Mouse (Mus musculus): ENCODE measurements at regions not wholly inside any gene's neighbourhood (a gene's known extent, or its start where the extent isn't known, plus 50 kb on each side); places are given as distances from the start of the nearest gene placed in this dataset.
A peak's percentile ranks its signal among the peaks of the same experiment; 100 is the strongest.

DNA sequence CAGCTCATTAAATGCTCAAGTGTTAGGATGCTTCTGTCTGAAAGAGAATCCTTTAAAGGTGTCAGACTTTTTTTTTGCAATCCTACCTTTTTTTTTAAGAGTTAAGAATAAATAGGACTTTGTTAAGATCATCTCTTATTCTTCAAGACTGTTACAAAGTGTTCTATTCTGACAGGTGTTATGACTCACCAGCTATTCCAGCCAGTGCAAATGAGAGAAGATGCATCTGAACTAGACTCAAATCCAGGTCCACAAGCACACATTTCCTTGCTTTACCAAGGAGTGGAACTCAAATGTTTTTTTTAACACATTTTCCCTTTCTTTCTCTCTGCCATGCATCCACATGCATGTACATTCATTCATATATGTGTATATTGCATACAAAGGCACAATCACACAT is 98.4 kb upstream of the Atp10a start:
- TF ChIP-seq CTCF (IDR thresholded peaks at IDR 0.05; ENCODE audit: low read depth, low read length) (no peak), POLR2A (IDR thresholded peaks at IDR 0.05; ENCODE audit: insufficient read depth, low read length) (no peak), EP300 (IDR thresholded peaks at IDR 0.05; ENCODE audit: insufficient read depth, low read depth, low read length) (no peak)
- H3K27ac ChIP-seq (ENCODE audit: insufficient read depth, low read length): no peak overlapping the region
- H3K36me3 ChIP-seq (ENCODE audit: control insufficient read depth, insufficient read depth, low read length, poor library complexity, severe bottlenecking): no peaks in the 10 kb centered on the region
- H3K4me3 ChIP-seq (ENCODE audit: low read depth, low read length): no peak overlapping the region
- no peaks in the 10 kb centered on the region for H3K4me1 ChIP-seq (ENCODE audit: control insufficient read depth, insufficient read depth, low read length)
- no peak overlapping the region for H3K9ac ChIP-seq (ENCODE audit: low read depth, poor library complexity, severe bottlenecking)
- no peaks in the 10 kb centered on the region for H3K9me3 ChIP-seq (replicated peaks; ENCODE audit: control insufficient read depth, insufficient read depth, low read length, poor library complexity, severe bottlenecking)
- no peaks in the 10 kb centered on the region for H3K27me3 ChIP-seq (ENCODE audit: control insufficient read depth, insufficient read depth, low read length, poor library complexity, severe bottlenecking)

DNA sequence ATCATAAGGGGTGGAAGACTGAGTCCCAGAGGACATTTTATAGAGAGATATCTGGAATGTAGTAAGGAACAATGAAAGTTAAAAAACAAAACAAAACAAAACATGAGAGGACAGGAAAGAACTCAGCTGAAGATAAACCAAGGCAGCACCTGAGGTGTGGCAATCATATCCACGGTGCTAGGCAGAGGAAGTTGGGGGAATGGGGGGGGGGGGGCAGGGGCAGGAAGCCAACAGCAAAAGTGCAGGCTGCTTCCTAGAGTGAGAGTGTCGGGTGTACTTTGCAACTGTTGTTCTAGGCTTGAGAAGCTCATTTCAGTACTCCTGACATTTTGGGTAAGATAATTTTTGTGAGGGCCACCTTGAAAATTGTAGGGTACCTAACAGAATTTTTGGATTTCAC is 87.2 kb upstream of the Atp10a start:
- Histone ChIP-seq H3K4me1 (ENCODE audit: control insufficient read depth, insufficient read depth, low read length) (no peaks in the 10 kb centered on the region), H3K4me3 (ENCODE audit: low read depth, low read length) (no peak overlapping the region), H3K36me3 (ENCODE audit: control insufficient read depth, insufficient read depth, low read length, poor library complexity, severe bottlenecking) (no peaks in the 10 kb centered on the region), H3K9me3 (replicated peaks; ENCODE audit: control insufficient read depth, insufficient read depth, low read length, poor library complexity, severe bottlenecking) (no peaks in the 10 kb centered on the region), H3K9ac (ENCODE audit: low read depth, poor library complexity, severe bottlenecking) (no peak overlapping the region), H3K27me3 (ENCODE audit: control insufficient read depth, insufficient read depth, low read length, poor library complexity, severe bottlenecking) (no peaks in the 10 kb centered on the region), H3K27ac (ENCODE audit: insufficient read depth, low read length) (no peak overlapping the region)
- no peak for TF ChIP-seq POLR2A (IDR thresholded peaks at IDR 0.05; ENCODE audit: insufficient read depth, low read length)
- TF ChIP-seq CTCF (IDR thresholded peaks at IDR 0.05; ENCODE audit: low read depth, low read length): no peak

DNA sequence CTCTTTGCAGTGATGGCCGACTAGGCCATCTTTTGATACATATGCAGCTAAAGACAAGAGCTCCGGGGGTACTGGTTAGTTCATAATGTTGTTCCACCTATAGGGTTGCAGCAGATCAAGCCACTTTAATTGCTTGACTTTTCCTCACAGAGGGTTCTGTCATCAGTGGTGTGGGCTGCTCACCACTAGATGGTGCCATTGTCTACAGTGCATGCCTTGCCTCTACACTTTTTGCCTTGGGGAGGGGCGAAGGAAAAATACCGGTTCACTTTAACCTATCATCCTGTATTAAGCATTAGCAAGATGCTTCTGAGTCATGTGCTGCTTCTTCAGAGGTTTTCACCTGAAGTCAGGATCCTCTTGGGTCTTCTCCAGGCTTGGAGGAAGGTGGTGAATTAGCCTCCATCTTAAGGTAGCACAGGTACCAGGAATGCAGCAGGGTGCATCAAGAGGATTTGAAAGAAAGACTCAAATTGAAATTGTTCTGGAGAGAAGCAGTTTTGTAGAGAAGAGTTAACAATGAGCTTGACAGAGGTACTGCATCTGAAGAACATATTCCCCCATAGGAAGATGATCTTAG is 71.6 kb upstream of the Atp10a start:
- no peak overlapping the region for H3K9ac ChIP-seq (ENCODE audit: low read depth, poor library complexity, severe bottlenecking)

DNA sequence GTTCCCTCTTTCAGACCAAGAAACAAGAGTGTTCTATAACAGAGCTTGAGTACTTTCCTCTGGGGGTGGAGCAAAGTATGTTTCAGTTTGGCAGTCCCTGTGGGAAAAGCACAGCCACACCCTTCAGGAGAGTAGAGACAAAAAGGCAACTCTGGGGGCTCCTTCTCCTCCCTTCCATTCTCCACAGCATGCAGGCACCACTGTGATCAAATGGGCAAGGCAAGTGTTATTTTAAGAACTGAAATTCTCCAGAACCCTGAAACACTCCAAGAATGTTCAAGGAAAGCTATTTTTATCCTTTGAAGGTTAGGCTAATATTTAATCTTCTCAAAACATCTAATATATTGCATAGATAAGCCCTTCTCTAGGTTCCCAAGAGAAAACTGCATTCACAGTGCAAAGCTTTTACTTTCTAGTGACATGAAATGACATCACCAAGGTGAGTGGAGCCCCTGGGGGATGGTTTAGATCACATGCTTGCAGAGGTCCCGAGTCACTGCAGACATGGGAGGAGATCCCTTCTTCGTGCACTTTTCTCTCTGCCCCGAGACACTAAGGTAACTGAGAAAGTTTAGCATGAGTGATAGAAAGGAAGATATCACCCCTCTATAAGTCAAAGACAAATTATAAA is 70.2 kb upstream of the Atp10a start:
- no peak overlapping the region for H3K4me3 ChIP-seq (ENCODE audit: low read depth, low read length)
- no peaks in the 10 kb centered on the region for H3K36me3 ChIP-seq (ENCODE audit: control insufficient read depth, insufficient read depth, low read length, poor library complexity, severe bottlenecking)
- no peaks in the 10 kb centered on the region for H3K4me1 ChIP-seq (ENCODE audit: control insufficient read depth, insufficient read depth, low read length)
- peaks cover 5% of the 10 kb centered on the region for H3K9me3 ChIP-seq (replicated peaks; ENCODE audit: control insufficient read depth, insufficient read depth, low read length, poor library complexity, severe bottlenecking)
- TF ChIP-seq CTCF (IDR thresholded peaks at IDR 0.05; ENCODE audit: low read depth, low read length) (no peak), EP300 (IDR thresholded peaks at IDR 0.05; ENCODE audit: insufficient read depth, low read depth, low read length) (no peak), POLR2A (IDR thresholded peaks at IDR 0.05; ENCODE audit: insufficient read depth, low read length) (no peak)
- H3K9ac ChIP-seq (ENCODE audit: low read depth, poor library complexity, severe bottlenecking): no peak overlapping the region
- H3K27me3 ChIP-seq (ENCODE audit: control insufficient read depth, insufficient read depth, low read length, poor library complexity, severe bottlenecking): no peaks in the 10 kb centered on the region
- H3K27ac ChIP-seq (ENCODE audit: insufficient read depth, low read length): no peak overlapping the region

More for the DNA sequence above, 71.6 kb upstream of the Atp10a start:
- Histone ChIP-seq H3K27ac (ENCODE audit: insufficient read depth, low read length) (no peak overlapping the region), H3K4me3 (ENCODE audit: low read depth, low read length) (no peak overlapping the region), H3K27me3 (ENCODE audit: control insufficient read depth, insufficient read depth, low read length, poor library complexity, severe bottlenecking) (no peaks in the 10 kb centered on the region), H3K9me3 (replicated peaks; ENCODE audit: control insufficient read depth, insufficient read depth, low read length, poor library complexity, severe bottlenecking) (peaks cover 5% of the 10 kb centered on the region), H3K36me3 (ENCODE audit: control insufficient read depth, insufficient read depth, low read length, poor library complexity, severe bottlenecking) (no peaks in the 10 kb centered on the region), H3K4me1 (ENCODE audit: control insufficient read depth, insufficient read depth, low read length) (no peaks in the 10 kb centered on the region)
- TF ChIP-seq CTCF (IDR thresholded peaks at IDR 0.05; ENCODE audit: low read depth, low read length): peak; percentile 68
- TF ChIP-seq POLR2A (IDR thresholded peaks at IDR 0.05; ENCODE audit: insufficient read depth, low read length): no peak

DNA sequence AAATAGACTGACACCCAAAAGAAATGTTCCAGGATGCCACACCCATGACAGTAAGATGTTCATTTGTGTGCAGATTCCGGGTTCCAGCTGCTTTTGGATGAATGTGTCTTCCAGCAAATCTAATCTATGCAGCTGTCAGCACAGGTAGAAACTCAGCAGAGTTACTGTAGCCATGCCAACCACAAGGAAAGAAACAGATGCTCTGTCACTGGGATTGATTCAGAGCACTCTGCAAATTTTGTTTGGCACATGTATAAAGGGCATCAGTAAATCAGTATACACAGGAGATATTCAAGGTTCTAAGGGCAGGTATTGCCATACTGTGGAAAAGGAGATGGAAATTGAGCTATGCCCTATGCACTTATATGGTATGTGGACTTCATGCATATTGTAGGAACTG is 60.0 kb upstream of the Atp10a start:
- H3K27me3 ChIP-seq (ENCODE audit: control insufficient read depth, insufficient read depth, low read length, poor library complexity, severe bottlenecking): no peaks in the 10 kb centered on the region
- no peak overlapping the region for H3K27ac ChIP-seq (ENCODE audit: insufficient read depth, low read length)

More for the DNA sequence above, 60.0 kb upstream of the Atp10a start:
- no peak for TF ChIP-seq EP300 (IDR thresholded peaks at IDR 0.05; ENCODE audit: insufficient read depth, low read depth, low read length)
- H3K9ac ChIP-seq (ENCODE audit: low read depth, poor library complexity, severe bottlenecking): no peak overlapping the region
- no peaks in the 10 kb centered on the region for H3K36me3 ChIP-seq (ENCODE audit: control insufficient read depth, insufficient read depth, low read length, poor library complexity, severe bottlenecking)
- no peak overlapping the region for H3K4me3 ChIP-seq (ENCODE audit: low read depth, low read length)
- H3K4me1 ChIP-seq (ENCODE audit: control insufficient read depth, insufficient read depth, low read length): no peaks in the 10 kb centered on the region
- no peaks in the 10 kb centered on the region for H3K9me3 ChIP-seq (replicated peaks; ENCODE audit: control insufficient read depth, insufficient read depth, low read length, poor library complexity, severe bottlenecking)

Data from ES-Bruce4 (cell line).